Mouse (Mus musculus): ENCODE data around the gene Fancg. TPM values are rescaled to one million over a fixed set of nuclear protein-coding genes. Genes with fewer than 3 reads are reported as not detected.

The Fancg gene
- polyA plus RNA-seq, 1 experiment from 2014 or later = 5.2 TPM

DNA sequence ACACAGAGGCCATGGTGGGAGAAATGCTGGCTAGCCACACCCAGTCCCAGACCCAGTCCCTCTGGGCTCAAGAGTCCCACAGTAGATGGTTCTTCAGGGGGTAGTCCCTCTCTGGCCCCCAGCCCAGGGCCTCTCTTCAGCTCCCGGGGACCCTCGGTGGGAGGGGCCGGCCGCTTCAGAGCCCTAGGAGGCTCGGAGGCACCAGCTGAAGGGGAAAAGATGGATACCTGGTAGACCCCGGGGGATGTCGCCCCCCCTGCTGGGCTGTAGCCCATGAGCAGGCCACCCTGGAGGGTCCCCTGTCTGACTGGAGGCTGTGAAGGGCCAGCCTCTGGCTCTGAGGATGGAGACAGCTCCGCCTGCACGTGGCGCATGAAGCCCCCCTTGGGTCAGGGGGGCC lies 26.1 kb upstream of the Fancg start:
- H3K4me2 ChIP-seq (replicated peaks; ENCODE audit: low read depth) = no peak overlapping the region
- H3K9ac ChIP-seq (ENCODE audit: low read depth, low read length) = no peak overlapping the region
- no peak for TF ChIP-seq CTCF (IDR thresholded peaks at IDR 0.05; ENCODE audit: low read depth)
- no peak for ATAC-seq
- no peaks in the 10 kb centered on the region for H3K9me3 ChIP-seq (ENCODE audit: control insufficient read depth)
- H3K27ac ChIP-seq (ENCODE audit: low read depth, low read length) = 0 out of 2 replicates have a peak overlapping the region, but pooled peaks have one; percentile 11
- no peak overlapping the region for H3K4me3 ChIP-seq (ENCODE audit: low read depth, low read length)
- H3K36me3 ChIP-seq (ENCODE audit: control insufficient read depth, insufficient read depth) = peaks cover 29% of the 10 kb centered on the region; the same call in 1 of the 2 replicates
- no peaks in the 10 kb centered on the region for H3K27me3 ChIP-seq (replicated peaks; ENCODE audit: control insufficient read depth, insufficient read depth, low read length)
- peaks cover 3% of the 10 kb centered on the region; the same call in 1 of the 2 replicates for H3K4me1 ChIP-seq (replicated peaks; ENCODE audit: control insufficient read depth, insufficient read depth, low read length)
- whole genome bisulfite sequencing = 87% methylated on average over 10 of the region's 10 CpGs

DNA sequence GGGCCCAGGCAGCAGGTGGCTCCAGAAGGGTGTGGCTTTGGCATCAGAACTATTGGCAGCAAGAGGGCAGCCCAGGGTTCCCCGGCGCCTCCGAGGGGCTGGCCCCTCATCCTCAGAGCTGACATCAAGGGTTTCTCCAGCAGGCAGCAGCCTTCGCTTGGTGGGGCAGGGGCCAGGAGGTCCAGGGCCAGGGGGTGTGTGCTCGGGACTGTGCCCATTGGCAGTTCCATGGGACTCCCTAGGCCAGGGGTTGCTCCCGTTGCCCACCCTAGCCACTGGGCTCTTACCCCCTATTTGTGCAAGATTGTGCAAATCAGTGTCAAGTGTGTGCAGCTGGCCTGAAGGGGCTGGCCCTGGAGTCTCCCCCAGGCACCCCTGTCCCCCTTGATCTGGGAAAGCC lies 25.5 kb upstream of the Fancg start:
- H3K36me3 ChIP-seq (ENCODE audit: control insufficient read depth, insufficient read depth) = peaks cover 29% of the 10 kb centered on the region; the same call in 1 of the 2 replicates
- WGBS = 89% methylated on average over 6 of the region's 6 CpGs
- no peak overlapping the region for H3K27ac ChIP-seq (ENCODE audit: low read depth, low read length)
- ATAC-seq = no peak
- H3K4me2 ChIP-seq (replicated peaks; ENCODE audit: low read depth) = no peak overlapping the region
- no peaks in the 10 kb centered on the region for H3K9me3 ChIP-seq (ENCODE audit: control insufficient read depth)
- peaks cover 3% of the 10 kb centered on the region; the same call in 1 of the 2 replicates for H3K4me1 ChIP-seq (replicated peaks; ENCODE audit: control insufficient read depth, insufficient read depth, low read length)
- TF ChIP-seq CTCF (IDR thresholded peaks at IDR 0.05; ENCODE audit: low read depth) = no peak
- no peaks in the 10 kb centered on the region for H3K27me3 ChIP-seq (replicated peaks; ENCODE audit: control insufficient read depth, insufficient read depth, low read length)
- no peak overlapping the region for H3K9ac ChIP-seq (ENCODE audit: low read depth, low read length)
- H3K4me3 ChIP-seq (ENCODE audit: low read depth, low read length) = no peak overlapping the region

DNA sequence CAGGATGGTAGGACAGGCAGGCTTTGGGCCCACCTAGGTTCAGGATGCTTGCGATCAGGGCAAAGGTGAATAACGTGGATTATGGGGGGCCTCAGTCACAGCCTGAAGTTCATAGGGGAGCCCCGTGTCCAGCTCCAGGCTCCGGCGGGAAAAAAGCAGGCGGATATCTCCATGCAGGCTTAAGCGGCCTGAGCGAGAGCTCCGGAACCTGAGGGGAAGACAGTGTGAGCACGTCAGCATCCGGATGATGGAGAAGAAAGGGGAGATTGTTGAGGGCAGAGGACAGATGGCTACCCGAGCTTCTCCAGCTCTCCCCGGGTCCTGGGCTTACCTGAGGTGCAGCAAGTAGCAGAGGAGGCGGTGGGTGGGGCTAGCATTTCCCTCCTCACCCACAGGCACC lies 23.2 kb upstream of the Fancg start:
- no peak for TF ChIP-seq CTCF (IDR thresholded peaks at IDR 0.05; ENCODE audit: low read depth)
- WGBS = 79% methylated on average over 14 of the region's 14 CpGs
- Histone ChIP-seq H3K9ac (ENCODE audit: low read depth, low read length) (no peak overlapping the region), H3K36me3 (ENCODE audit: control insufficient read depth, insufficient read depth) (peaks cover 29% of the 10 kb centered on the region; the same call in 1 of the 2 replicates), H3K9me3 (ENCODE audit: control insufficient read depth) (no peaks in the 10 kb centered on the region), H3K27ac (ENCODE audit: low read depth, low read length) (no peak overlapping the region), H3K4me3 (ENCODE audit: low read depth, low read length) (no peak overlapping the region), H3K4me1 (replicated peaks; ENCODE audit: control insufficient read depth, insufficient read depth, low read length) (0 out of 2 replicates have a peak, but pooled peaks cover 3% of the 10 kb centered on the region), H3K27me3 (replicated peaks; ENCODE audit: control insufficient read depth, insufficient read depth, low read length) (no peaks in the 10 kb centered on the region), H3K4me2 (replicated peaks; ENCODE audit: low read depth) (no peak overlapping the region)
- no peak for ATAC-seq

DNA sequence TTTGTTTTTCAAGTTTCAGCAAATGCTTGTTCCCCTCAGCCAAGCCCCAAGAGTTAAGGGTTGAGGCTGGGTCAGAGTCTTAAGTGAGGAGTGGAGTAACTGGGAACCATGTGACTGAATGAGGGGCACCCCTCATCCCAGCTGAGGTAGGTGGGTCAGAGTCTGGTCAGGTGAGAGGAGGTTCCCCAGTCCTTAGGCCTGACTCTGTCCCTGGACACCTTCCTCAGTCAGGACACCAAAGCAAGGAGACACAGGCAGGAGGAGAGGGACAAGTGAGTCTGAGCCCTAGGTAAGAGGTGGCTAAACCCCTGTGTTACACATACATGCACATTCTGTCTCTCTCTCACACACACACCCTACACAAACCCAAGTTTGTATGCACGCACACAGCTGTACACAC lies 22.2 kb upstream of the Fancg start:
- Histone ChIP-seq H3K27me3 (replicated peaks; ENCODE audit: control insufficient read depth, insufficient read depth, low read length) (no peaks in the 10 kb centered on the region), H3K36me3 (ENCODE audit: control insufficient read depth, insufficient read depth) (peaks cover 38% of the 10 kb centered on the region), H3K27ac (ENCODE audit: low read depth, low read length) (no peak overlapping the region), H3K9me3 (ENCODE audit: control insufficient read depth) (no peaks in the 10 kb centered on the region), H3K9ac (ENCODE audit: low read depth, low read length) (no peak overlapping the region), H3K4me3 (ENCODE audit: low read depth, low read length) (no peak overlapping the region), H3K4me1 (replicated peaks; ENCODE audit: control insufficient read depth, insufficient read depth, low read length) (0 out of 2 replicates have a peak, but pooled peaks cover 3% of the 10 kb centered on the region), H3K4me2 (replicated peaks; ENCODE audit: low read depth) (no peak overlapping the region)
- no peak for TF ChIP-seq CTCF (IDR thresholded peaks at IDR 0.05; ENCODE audit: low read depth)
- no peak for ATAC-seq
- 93% methylated on average over 1 of the region's 1 CpGs for WGBS

DNA sequence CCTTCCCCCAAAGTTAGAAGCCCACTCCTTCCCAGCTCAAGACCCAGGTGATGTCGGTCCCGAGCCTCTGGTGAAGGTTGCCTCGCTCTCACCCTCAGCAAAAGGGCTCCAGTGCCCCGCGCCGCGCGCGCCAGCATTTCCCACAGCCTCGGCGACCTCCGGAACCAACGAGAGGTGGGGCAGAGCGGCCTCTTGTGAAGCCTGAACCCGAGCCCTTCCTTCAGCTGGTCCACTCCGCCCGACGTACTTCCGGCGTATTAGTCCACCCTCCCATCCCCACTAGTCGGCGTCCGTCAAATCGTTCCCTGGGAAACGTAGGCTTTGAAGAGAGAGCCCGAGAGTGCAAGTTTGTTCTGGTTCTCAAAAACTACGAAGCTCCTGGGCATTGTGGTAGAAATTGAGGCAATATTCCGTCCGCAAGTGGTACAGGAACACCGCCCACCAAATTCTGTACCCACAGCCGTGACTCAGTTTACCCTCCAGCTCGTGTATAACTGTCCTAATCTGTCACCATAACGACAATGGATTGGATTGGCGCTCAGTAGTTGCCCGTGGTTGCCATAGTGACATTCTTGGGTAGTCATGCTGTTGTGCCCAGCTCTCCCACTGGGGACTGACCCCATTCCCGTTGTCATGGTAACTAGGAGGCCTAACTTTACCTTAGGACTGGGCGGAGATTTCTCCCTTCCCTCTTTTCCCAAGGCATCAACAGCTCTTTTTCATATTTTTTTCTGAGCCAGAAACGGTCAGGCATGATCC lies 21.1 kb upstream of the Fancg start, which contains the start of gene Stoml2:
TSS of gene Stoml2 (minus strand) at position 474 of the 759 bp plus-strand sequence.
- peak within 1 kb of the TSS; percentile 90 for H3K9ac ChIP-seq (ENCODE audit: low read depth, low read length)
- peaks cover 38% of the 10 kb centered on the region for H3K36me3 ChIP-seq (ENCODE audit: control insufficient read depth, insufficient read depth)
- H3K4me1 ChIP-seq (replicated peaks; ENCODE audit: control insufficient read depth, insufficient read depth, low read length) = 0 out of 2 replicates have a peak, but pooled peaks cover 3% of the 10 kb centered on the region
- WGBS = under 1% methylated on average over 38 of the region's 38 CpGs
- H3K27ac ChIP-seq (ENCODE audit: low read depth, low read length) = peak within 1 kb of the TSS; percentile 82
- peak within 1 kb of the TSS; percentile 76 for H3K4me3 ChIP-seq (ENCODE audit: low read depth, low read length)
- H3K4me2 ChIP-seq (replicated peaks; ENCODE audit: low read depth) = peak within 1 kb of the TSS; percentile 84
- no peaks in the 10 kb centered on the region for H3K9me3 ChIP-seq (ENCODE audit: control insufficient read depth)
- peak; percentile 66 for TF ChIP-seq CTCF (IDR thresholded peaks at IDR 0.05; ENCODE audit: low read depth)
- peak; percentile 94 for ATAC-seq
- H3K27me3 ChIP-seq (replicated peaks; ENCODE audit: control insufficient read depth, insufficient read depth, low read length) = no peaks in the 10 kb centered on the region

DNA sequence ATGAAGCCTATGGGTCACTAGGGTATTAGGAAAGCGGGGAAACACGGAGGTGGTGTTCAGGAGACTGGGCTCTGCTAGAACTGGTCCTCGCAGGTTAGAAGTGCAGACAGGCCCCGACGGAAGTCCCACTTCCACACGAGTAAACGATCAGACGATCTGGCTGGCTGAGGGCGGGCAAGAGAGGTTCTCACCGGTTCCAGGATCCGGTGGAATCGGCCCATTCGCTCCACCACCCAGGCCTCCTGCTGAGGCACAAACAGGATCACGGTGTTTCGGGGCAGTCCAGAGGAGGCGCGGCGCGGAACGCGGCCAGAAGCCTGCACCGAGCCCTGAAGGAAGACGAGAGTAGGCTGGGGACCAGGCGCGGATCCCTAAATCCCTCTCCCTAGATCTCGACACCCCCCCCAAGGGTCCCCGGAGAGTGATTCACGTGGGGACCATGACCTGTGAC lies 20.5 kb upstream of the Fancg start:
- peak overlapping the region; percentile 84 for H3K4me2 ChIP-seq (replicated peaks; ENCODE audit: low read depth)
- peak overlapping the region; percentile 82 for H3K27ac ChIP-seq (ENCODE audit: low read depth, low read length)
- no peak for TF ChIP-seq CTCF (IDR thresholded peaks at IDR 0.05; ENCODE audit: low read depth)
- H3K9me3 ChIP-seq (ENCODE audit: control insufficient read depth) = no peaks in the 10 kb centered on the region
- H3K27me3 ChIP-seq (replicated peaks; ENCODE audit: control insufficient read depth, insufficient read depth, low read length) = no peaks in the 10 kb centered on the region
- peak overlapping the region; percentile 90 for H3K9ac ChIP-seq (ENCODE audit: low read depth, low read length)
- peaks cover 32% of the 10 kb centered on the region for H3K36me3 ChIP-seq (ENCODE audit: control insufficient read depth, insufficient read depth)
- under 1% methylated on average over 28 of the region's 28 CpGs for WGBS
- peak; percentile 56 for ATAC-seq
- H3K4me1 ChIP-seq (replicated peaks; ENCODE audit: control insufficient read depth, insufficient read depth, low read length) = 0 out of 2 replicates have a peak, but pooled peaks cover 3% of the 10 kb centered on the region
- H3K4me3 ChIP-seq (ENCODE audit: low read depth, low read length) = peak overlapping the region; percentile 76

Data from intestine, postnatal 0 days (tissue).